Mouse (Mus musculus) megakaryocyte progenitor cell, adult 5-6 weeks (primary cell): ENCODE data around the gene Gm10643. TPM values are rescaled to one million over a fixed set of nuclear protein-coding genes. Genes with fewer than 3 reads are reported as not detected.

Source experiments
- ATAC-seq: replicated peaks from 2 replicates; pipeline ENCODE4 v1.8.0; 2016; ENCODE audit warnings: mild to moderate bottlenecking, moderate TSS enrichment, inconsistent platforms; ENCODE audit not compliant: poor library complexity
- total RNA-seq, 2 experiments: library from RNA; stranded (forward) in 1 of 2; stranded (reverse) in 1 of 2; fragments of 157-497, 149-512 nt in 1 of 2; fragments of 200-1000 nt in 1 of 2; gene quantifications; 2 replicates each; pipeline versions ENCODE4 v1.2.3 to v1.2.4; 2015 to 2017

The Gm10643 gene
- total RNA-seq, 2 experiments from 2014 or later: 1.5 to 1.9 TPM

DNA sequence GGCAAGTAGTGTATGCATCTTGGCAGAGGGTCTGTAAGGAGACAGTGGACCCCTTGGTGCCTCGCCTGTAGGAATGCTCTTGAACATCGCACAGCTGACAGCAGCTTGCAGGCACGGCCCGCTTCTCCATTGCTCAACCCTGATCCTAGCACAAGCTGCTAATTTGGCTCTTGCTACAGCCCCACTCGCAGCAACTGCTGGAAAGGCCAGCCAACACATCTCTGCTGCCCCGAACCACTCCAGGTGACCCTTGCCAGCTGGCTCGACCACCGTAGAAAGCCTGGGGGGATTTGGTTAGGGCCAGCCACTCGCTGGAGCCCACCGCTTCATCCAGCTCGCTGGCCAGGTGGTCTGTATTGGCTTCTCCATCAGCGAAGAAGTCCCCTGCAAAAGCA lies 22.0 kb downstream of the Gm10643 start:
- ATAC-seq: no peak

DNA sequence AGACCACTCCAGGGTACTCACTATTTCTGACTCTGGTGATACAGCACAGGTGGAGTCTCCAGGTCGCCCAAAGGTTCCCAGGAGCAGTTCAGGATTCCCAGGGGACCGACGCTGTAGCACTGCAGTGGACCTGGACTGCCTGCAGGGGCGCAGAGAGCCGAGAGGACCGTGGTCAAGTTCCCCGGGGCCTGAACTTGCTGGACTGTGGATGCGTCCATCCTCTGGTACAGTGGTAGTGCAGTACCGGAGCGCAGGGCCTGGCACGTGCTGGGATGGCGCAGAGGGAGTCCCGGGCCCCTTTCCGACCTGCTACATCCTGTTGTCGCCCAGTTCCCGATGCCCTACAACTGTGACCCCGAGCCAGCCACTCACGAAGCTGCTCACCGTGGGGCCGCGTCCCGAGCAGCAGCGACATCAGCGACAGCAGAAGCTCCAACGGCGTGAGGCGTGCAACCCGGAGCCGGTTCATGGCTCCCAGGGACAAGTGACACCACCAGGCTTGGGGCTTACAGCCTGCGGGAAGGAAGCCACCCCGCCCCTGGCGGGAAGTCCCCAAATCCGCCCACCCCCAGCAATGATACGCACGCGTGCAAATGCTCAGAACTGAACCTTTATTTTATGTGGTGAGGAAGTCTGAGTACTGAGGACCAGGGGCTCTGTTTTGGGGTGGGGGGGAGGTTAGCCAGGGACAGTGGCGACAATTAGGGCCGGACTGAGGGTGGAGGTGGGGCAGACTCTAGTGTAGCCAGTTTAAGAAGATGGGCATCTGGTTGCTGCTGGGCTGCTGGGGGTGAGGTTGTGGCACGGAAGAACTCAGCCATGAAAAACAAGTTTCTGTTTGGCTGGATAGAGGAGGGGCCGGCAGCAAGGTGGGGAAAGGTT lies 22.6 kb downstream of the Gm10643 start, which contains the start of gene Il27ra:
Il27ra (minus strand) TSS at position 524 of the 882 bp plus-strand sequence.
- peak; percentile 69 for ATAC-seq

DNA sequence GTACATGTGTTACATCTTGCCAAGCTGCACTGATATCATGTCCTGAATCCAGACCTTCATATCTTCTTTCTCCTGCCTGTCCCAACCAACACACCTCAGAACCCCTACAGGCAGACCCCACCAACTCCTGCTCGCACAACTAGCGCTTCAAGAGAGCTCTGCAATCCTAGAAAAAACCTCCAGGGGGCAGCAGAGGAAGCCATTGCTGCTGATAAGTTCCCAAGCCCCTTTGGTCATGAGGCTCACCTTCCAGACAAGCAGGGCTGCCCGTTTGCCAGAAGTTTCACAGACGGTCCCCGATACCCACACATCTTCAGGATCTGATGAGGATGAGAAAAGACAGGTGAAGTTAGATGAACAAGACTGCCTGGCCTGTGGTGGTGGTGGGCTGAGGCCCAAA lies 25.9 kb downstream of the Gm10643 start:
- peak; percentile 78 for ATAC-seq

DNA sequence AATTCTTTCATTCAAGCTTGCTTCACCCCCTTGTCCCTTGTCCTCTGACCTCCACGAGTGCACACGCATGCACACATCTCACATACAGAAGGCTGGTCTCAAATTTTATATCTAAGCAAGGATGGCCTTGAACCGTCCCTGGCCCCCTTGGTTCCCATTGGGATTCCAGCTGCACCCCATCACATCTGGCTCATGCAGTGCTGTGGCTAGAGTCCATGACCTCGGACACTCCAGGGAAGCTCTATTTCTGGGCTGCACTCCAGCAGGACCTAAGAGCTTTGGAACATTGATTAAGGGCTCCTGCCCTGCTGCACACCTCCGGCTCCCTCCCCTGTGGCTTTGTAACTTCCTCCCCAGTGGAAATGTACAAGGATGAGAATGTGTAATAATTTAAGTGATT lies 26.9 kb downstream of the Gm10643 start:
- no peak for ATAC-seq

DNA sequence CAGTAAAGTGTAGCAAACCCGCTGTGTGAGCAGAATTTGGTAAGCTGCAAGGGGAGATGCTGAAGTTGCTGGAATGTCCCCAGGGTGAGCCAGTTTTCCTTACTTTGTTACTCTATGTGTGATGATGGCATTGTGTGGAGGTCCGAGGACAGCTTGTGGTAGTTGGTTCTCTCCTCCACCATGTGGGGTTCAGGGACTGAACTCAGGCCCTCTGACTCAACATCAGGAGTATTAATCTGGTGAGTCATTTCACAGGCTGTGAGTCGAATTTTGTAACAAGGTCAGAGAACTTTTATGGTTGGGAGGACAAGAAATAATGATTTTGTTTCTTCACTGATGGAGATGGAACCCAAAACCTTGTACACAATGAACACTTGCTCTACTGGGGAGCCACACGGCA lies 32.2 kb downstream of the Gm10643 start:
- no peak for ATAC-seq

DNA sequence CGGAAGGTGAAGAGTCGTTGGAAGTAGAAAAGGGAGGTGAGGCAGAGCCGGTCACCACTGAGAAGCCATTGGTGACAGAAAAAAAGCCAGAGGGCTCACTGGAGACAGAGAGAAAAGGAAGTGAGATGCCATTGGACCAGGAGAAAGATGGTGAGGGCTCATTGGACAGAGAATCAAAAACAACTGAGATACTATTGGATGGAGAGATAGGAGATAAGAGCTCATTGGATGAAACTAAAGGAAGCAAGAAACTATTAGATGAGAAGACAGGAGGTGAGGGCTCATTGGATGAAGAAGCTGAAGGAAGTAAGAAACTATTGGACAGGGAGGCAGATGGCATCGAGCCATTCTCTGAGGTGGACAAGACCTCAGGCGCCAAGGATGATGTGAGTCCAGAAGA lies 35.7 kb downstream of the Gm10643 start:
- no peak for ATAC-seq

DNA sequence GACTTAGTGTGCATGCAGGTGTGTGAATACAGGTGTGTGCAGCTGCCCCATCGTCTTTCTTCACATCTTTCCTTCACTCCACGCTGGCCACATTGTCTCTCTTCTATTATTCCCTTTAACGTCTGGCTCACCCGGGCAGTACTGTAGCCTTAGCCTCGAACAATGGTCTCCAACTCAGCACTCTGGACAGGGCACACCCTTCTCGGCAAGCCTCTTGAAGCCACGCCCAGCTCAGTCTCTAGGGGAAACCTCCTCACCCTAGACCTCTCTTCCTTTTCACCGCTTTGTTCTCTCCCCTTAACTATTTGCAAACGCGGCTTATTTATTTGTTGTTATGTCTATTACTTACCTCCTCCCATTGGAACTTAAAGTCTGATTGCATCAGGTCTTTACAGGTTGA lies 37.5 kb downstream of the Gm10643 start:
- peak; percentile 77 for ATAC-seq

DNA sequence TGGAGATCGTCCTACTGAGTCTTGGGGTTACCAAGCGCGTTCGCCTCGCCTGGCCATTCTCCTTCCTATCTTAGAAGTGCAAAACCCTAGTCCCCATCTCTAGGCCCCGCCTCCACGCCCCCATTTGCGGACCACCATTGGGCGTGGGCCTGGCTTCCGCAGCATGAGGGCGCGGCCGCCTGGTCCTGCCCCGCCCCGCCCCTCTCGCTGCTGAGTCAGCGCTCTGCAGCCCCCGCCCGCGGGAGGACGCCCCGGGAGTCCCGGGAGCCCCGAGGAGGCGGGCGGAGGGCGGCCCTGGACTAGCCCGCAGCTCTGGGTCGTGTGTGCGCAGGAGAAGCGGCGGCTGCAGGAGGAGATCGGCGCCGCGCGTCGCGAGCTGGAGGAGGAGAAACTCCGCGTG lies 39.1 kb downstream of the Gm10643 start:
- peak; percentile 61 for ATAC-seq

DNA sequence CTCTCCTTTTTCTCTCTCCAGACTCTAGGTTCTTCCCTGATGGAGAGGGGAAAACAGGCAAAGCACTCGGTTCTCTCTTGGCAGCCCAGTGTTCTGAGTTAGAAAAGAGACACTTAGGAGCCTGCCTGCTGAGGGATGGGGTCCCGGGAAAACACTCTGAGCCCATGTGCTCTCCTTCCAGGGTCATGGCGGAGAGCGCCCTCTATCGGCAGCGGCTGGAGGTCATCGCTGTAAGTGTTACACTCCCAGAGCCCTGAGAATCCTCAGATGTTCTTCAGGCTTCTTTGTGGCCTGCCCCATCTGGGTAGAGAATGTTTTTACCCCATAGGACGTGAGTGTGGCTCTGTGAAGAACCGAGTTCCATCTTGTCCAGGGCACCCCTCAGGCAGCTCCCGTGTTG lies 40.8 kb downstream of the Gm10643 start:
- ATAC-seq: peak; percentile 56

DNA sequence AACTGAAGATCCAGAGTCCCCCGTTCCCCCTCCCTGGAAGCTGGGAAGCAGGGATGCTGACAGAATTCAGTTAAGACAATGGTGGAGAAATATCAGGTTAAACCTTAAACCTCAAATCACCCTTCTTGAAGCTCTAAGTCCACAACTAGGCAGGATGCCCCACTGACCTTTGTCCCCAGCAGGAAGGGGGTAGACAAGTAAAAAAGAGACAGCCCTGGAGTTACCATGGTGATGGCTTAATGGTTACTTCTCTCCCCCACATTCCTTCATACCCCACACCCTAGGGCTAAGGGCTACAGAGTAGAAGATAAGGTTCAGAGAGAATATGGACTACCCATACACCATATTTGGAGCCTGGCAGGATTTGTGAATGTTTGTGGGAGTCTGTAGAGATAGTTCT lies 41.3 kb downstream of the Gm10643 start:
- ATAC-seq: no peak

DNA sequence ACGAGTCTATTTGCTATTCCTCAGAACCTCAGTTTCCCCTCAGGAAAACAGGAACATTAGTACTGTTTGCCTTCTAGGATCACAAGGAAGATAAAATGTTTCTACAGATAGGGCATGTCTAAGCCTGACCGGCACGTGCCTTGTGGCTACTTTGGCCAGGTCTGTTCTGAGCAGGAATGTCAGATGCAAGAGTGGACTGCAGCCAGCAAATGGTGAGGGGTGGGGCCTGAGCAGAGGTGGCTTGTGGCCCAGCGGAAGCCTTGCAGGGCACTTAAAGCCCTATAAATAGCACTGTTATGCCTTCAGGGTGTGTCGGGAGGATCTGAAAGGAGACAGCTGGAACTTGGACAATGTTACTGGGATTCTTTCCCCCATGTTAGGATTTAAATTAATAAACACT lies 41.9 kb downstream of the Gm10643 start:
- ATAC-seq: no peak

DNA sequence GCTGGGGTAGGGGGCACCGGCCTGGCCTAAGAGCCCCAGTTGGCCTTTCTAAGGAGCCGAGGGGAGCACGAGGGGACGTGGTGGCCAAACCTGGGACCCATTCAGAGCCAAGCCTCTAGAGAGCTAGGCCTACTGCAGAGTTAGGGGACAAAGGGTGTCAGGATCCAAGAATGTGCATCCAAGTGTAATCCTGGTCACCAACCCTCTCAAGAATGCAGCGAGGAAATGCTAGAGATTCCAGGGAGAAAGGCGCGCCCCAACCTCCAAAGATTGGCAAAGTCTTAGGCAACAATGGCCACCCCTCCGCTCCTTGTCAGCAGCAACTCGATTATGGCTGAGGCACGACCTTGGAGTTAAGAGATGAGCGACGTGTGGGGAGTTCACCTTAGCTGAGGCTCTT lies 43.4 kb downstream of the Gm10643 start:
- no peak for ATAC-seq

DNA sequence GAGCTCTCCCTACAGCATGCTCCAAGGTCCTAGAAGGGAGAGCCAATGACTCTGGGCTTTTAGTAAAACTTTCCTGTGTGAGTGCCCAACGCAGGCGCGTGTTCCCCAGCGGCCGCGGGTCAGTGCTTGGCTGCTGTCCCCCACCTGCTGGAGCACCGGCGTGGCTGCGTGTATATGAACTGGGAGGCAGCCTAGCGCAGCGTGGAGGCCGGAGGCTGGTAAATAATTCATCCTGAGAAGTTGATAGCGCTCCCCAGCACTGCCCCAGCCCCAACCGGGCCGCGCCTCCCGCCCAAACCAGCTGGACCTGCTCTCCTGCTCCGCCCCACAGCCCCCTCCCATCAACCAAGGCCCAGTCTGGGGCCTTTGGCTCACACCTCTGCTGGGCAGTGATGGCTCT lies 43.8 kb downstream of the Gm10643 start, which contains the start of gene Palm3:
Palm3 (plus strand) TSS at position 376 of the 400 bp plus-strand sequence.
- ATAC-seq: no peak

DNA sequence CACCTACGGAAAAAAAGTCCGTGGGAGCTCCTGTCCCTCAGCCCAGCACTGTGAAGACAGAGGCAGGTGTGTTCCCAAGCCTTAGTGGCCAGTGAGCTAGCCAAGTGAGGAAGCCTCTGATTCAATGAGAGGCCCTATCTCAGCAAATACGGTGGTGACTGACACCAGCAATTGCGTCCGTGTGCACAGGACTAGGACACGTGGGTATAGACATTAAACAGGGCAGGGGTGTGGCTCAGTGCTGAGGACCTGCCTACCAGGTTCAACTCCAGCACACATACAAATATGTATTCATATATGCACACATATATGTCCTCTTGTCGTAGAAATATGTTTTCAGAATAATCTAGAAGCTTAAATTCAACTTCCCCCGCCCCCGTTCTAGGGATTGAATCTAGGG lies 45.2 kb downstream of the Gm10643 start:
- ATAC-seq: 0 out of 2 replicates have a peak, but pooled peaks have one; percentile 16

DNA sequence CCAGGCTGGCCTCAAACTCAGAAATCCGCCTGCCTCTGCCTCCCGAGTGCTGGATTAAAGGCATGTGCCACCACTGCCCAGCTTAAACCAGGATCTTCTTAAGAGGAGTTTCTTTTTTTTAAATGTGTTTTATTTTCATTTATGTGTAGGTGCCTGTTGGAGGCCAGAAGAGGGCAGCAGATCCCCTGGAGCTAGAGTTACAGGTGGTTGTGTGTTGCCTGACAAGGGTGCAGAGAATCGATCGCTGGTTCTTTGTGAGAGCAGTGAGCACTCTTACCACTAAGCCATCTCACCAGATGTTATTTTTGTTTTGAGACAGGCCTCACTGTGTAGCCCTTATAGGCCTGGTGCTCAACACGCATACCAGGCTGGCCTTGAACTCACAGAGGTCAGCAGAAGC lies 49.1 kb downstream of the Gm10643 start:
- no peak for ATAC-seq

Other genes with a start within 250 kb of the Gm10643 start
- gene Adgrl1, start 165.0 kb downstream of the Gm10643 start, total RNA-seq (2015): 2.9 and 5.9 TPM in 2 replicates
- gene Adgrl1, start 165.0 kb downstream of the Gm10643 start, total RNA-seq (2017): 2.3 and 2.4 TPM in 2 replicates
- gene Gm10644, start 109.9 kb downstream of the Gm10643 start, total RNA-seq (2015): not detected in 2 replicates
- gene Gm10644, start 109.9 kb downstream of the Gm10643 start, total RNA-seq (2017): 0.46 TPM in 1 of 2 replicates, not detected in the other
- gene Asf1b, start 109.6 kb downstream of the Gm10643 start, total RNA-seq (2015): 40.3 and 51.0 TPM in 2 replicates
- gene Asf1b, start 109.6 kb downstream of the Gm10643 start, total RNA-seq (2017): 32.5 and 38.1 TPM in 2 replicates
- gene Prkaca, start 92.1 kb downstream of the Gm10643 start, total RNA-seq (2015): 23.8 and 24.8 TPM in 2 replicates
- 22.4 and 24.0 TPM in 2 replicates for gene Prkaca, start 92.1 kb downstream of the Gm10643 start, total RNA-seq (2017)
- 54.3 and 64.6 TPM in 2 replicates for gene Samd1, start 67.5 kb downstream of the Gm10643 start, total RNA-seq (2015)
- 45.7 and 57.0 TPM in 2 replicates for gene Samd1, start 67.5 kb downstream of the Gm10643 start, total RNA-seq (2017)
- 0.67 TPM in 1 of 2 replicates, not detected in the other for gene 1700067K01Rik, start 63.6 kb downstream of the Gm10643 start, total RNA-seq (2015)
- gene 1700067K01Rik, start 63.6 kb downstream of the Gm10643 start, total RNA-seq (2017): 0.37 and 2.0 TPM in 2 replicates
- gene 2210011C24Rik, start 53.0 kb downstream of the Gm10643 start, total RNA-seq (2015): not detected in 2 replicates
- gene 2210011C24Rik, start 53.0 kb downstream of the Gm10643 start, total RNA-seq (2017): not detected in 2 replicates
- not detected in 2 replicates for gene Palm3, start 43.7 kb downstream of the Gm10643 start, total RNA-seq (2015)
- gene Palm3, start 43.7 kb downstream of the Gm10643 start, total RNA-seq (2017): not detected in 2 replicates
- 0.85 and 1.9 TPM in 2 replicates for gene Il27ra, start 22.5 kb downstream of the Gm10643 start, total RNA-seq (2015)
- 1.9 TPM in 2 replicates for gene Il27ra, start 22.5 kb downstream of the Gm10643 start, total RNA-seq (2017)
- not detected in 2 replicates for gene Rln3, start 20.1 kb downstream of the Gm10643 start, total RNA-seq (2015)
- gene Rln3, start 20.1 kb downstream of the Gm10643 start, total RNA-seq (2017): not detected in 2 replicates
- gene Rfx1, start 1.7 kb upstream of the Gm10643 start, total RNA-seq (2015): 7.9 and 9.5 TPM in 2 replicates
- gene Rfx1, start 1.7 kb upstream of the Gm10643 start, total RNA-seq (2017): 2.5 and 3.2 TPM in 2 replicates
- gene Dcaf15, start 39.6 kb upstream of the Gm10643 start, total RNA-seq (2015): 13.2 and 14.3 TPM in 2 replicates
- 20.5 and 22.0 TPM in 2 replicates for gene Dcaf15, start 39.6 kb upstream of the Gm10643 start, total RNA-seq (2017)
- 0.05 TPM in 1 of 2 replicates, not detected in the other for gene Podnl1, start 60.9 kb upstream of the Gm10643 start, total RNA-seq (2015)
- gene Podnl1, start 60.9 kb upstream of the Gm10643 start, total RNA-seq (2017): 0.54 TPM in 1 of 2 replicates, not detected in the other
- gene Cc2d1a, start 82.8 kb upstream of the Gm10643 start, total RNA-seq (2015): 7.3 and 8.0 TPM in 2 replicates
- gene Cc2d1a, start 82.8 kb upstream of the Gm10643 start, total RNA-seq (2017): 5.7 and 8.0 TPM in 2 replicates
- gene 4930432K21Rik, start 82.9 kb upstream of the Gm10643 start, total RNA-seq (2015): 0.17 and 0.32 TPM in 2 replicates
- gene 4930432K21Rik, start 82.9 kb upstream of the Gm10643 start, total RNA-seq (2017): 2.1 and 2.2 TPM in 2 replicates
- gene Nanos3, start 120.1 kb upstream of the Gm10643 start, total RNA-seq (2015): 0.54 and 1.7 TPM in 2 replicates
- gene Nanos3, start 120.1 kb upstream of the Gm10643 start, total RNA-seq (2017): 3.5 TPM in 1 of 2 replicates, not detected in the other
- gene Zswim4, start 171.9 kb upstream of the Gm10643 start, total RNA-seq (2015): 3.2 and 3.4 TPM in 2 replicates
- 4.2 and 5.0 TPM in 2 replicates for gene Zswim4, start 171.9 kb upstream of the Gm10643 start, total RNA-seq (2017)
- gene D8Ertd738e, start 184.6 kb upstream of the Gm10643 start, total RNA-seq (2015): 121 and 132 TPM in 2 replicates
- gene D8Ertd738e, start 184.6 kb upstream of the Gm10643 start, total RNA-seq (2017): 63.4 and 107 TPM in 2 replicates
- 34.3 and 39.1 TPM in 2 replicates for gene Mri1, start 192.2 kb upstream of the Gm10643 start, total RNA-seq (2015)
- gene Mri1, start 192.2 kb upstream of the Gm10643 start, total RNA-seq (2017): 13.8 and 17.4 TPM in 2 replicates
- 18.6 and 19.4 TPM in 2 replicates for gene Ccdc130, start 205.2 kb upstream of the Gm10643 start, total RNA-seq (2015)
- 6.8 and 17.0 TPM in 2 replicates for gene Ccdc130, start 205.2 kb upstream of the Gm10643 start, total RNA-seq (2017)